Mouse (Mus musculus) heart, postnatal 14 days (tissue): ENCODE measurements around the gene Casp3. TPM values are rescaled to one million over a fixed set of nuclear protein-coding genes. Genes with fewer than 3 reads are reported as not detected.
A peak's percentile ranks its signal among the peaks of the same experiment; 100 is the strongest.
"Not testable (repeated sequence)": the region's sequence is repeated elsewhere in the genome, so short reads cannot be mapped to it uniquely, and the experiment has no call there.

Experiments
- DNase-seq, 2 experiments: peaks; one replicate each; pipeline ENCODE4 v3.0.0; 2021 to 2022
- intact Hi-C: fragments of 180-260 bp; cut with DNase I; formaldehyde crosslinking; loops from one replicate; pipeline ENCODE4 v1.15.1; 2025
- long read RNA-seq, 2 experiments: library from polyadenylated mRNA; stranded (forward); transcript quantifications; one replicate each; pipeline ENCODE4 v2.0.0; 2021
- total RNA-seq, 2 experiments: library from RNA; stranded (reverse); gene quantifications; 2 replicates each; pipeline ENCODE4 v1.2.3; 2021

Casp3 gene
- 1 to 10 TPM; 6.3 to 7.6 TPM for total RNA-seq
- long read RNA-seq, experiment 1, transcript Casp3-204 (7 exons, 2,601 nt): major isoform, 6 of 10 reads
- long read RNA-seq, experiment 1, partial matches to known transcripts: 2 of 10 reads
- long read RNA-seq, experiment 1, other reads (novel, unspliced or antisense): 0 of 10 reads
- long read RNA-seq, experiment 2, transcript Casp3-204 (7 exons, 2,601 nt): major isoform, 6 of 8 reads
- long read RNA-seq, experiment 2, partial matches to known transcripts: 1 of 8 reads
- long read RNA-seq, experiment 2, other reads (novel, unspliced or antisense): 0 of 8 reads

- intact Hi-C loops: no loop called here
- DNase-seq: peak; percentile 96 to 97
Measured at GRCm38 (mm10) chr8:46616879-46617689, at the start of gene Casp3, which contains the start of gene Primpol. Casp3 (plus strand) TSS chr8:46617291. Primpol (minus strand) TSS chr8:46617212.

- DNase-seq: no peak
- intact Hi-C loops: no loop called here
Measured at GRCm38 (mm10) chr8:46567946-46568345, 49.1 kb upstream of the Casp3 start.

GRCm38 (mm10) chr8:46568942-46569341 lies 48.1 kb upstream of the Casp3 start:
- intact Hi-C loops: no loop called here
- DNase-seq: no peak

GRCm38 (mm10) chr8:46569659-46570441 lies 47.2 kb upstream of the Casp3 start:
- DNase-seq: no peak
- intact Hi-C loops: no loop called here

- intact Hi-C loops: no loop called here
- peak; percentile 13 to 46 for DNase-seq
Measured at GRCm38 (mm10) chr8:46570673-46571072, 46.4 kb upstream of the Casp3 start.

- intact Hi-C loops: no loop called here
Measured at GRCm38 (mm10) chr8:46573446-46573845, 43.6 kb upstream of the Casp3 start.

GRCm38 (mm10) chr8:46573964-46574363 lies 43.1 kb upstream of the Casp3 start:
- no peak for DNase-seq
- intact Hi-C loops: no loop called here

More at GRCm38 (mm10) chr8:46573446-46573845, 43.6 kb upstream of the Casp3 start:
- DNase-seq: no peak

- intact Hi-C loops: no loop called here
- no peak for DNase-seq
Measured at GRCm38 (mm10) chr8:46578794-46579193, 38.3 kb upstream of the Casp3 start.

- DNase-seq, intact Hi-C loops: not testable (repeated sequence)
Measured at GRCm38 (mm10) chr8:46584328-46584727, 32.8 kb upstream of the Casp3 start.

- intact Hi-C loops: no loop called here
- DNase-seq: no peak
Measured at GRCm38 (mm10) chr8:46585576-46585975, 31.5 kb upstream of the Casp3 start.

- intact Hi-C loops: no loop called here
- no peak for DNase-seq
Measured at GRCm38 (mm10) chr8:46587911-46588310, 29.2 kb upstream of the Casp3 start.

- no peak for DNase-seq
- intact Hi-C loops: no loop called here
Measured at GRCm38 (mm10) chr8:46588663-46589062, 28.4 kb upstream of the Casp3 start.

- no peak for DNase-seq
- intact Hi-C loops: no loop called here
Measured at GRCm38 (mm10) chr8:46593067-46593466, 24.0 kb upstream of the Casp3 start.

GRCm38 (mm10) chr8:46593772-46594171 lies 23.3 kb upstream of the Casp3 start:
- DNase-seq: no peak

GRCm38 (mm10) chr8:46595593-46595992 lies 21.5 kb upstream of the Casp3 start:
- peak; percentile 16 to 19 for DNase-seq
- intact Hi-C loops: no loop called here

More at GRCm38 (mm10) chr8:46593772-46594171, 23.3 kb upstream of the Casp3 start:
- intact Hi-C loops: no loop called here

GRCm38 (mm10) chr8:46596530-46596929 lies 20.6 kb upstream of the Casp3 start:
- no peak for DNase-seq
- intact Hi-C loops: no loop called here

- intact Hi-C loops: no loop called here
- DNase-seq: no peak
Measured at GRCm38 (mm10) chr8:46597411-46597810, 19.7 kb upstream of the Casp3 start.

- intact Hi-C loops: no loop called here
- no peak for DNase-seq
Measured at GRCm38 (mm10) chr8:46598114-46598513, 19.0 kb upstream of the Casp3 start.

- no peak for DNase-seq
- intact Hi-C loops: no loop called here
Measured at GRCm38 (mm10) chr8:46598753-46599152, 18.3 kb upstream of the Casp3 start.

- intact Hi-C loops: no loop called here
- DNase-seq: no peak
Measured at GRCm38 (mm10) chr8:46599314-46599904, 17.7 kb upstream of the Casp3 start.
